Mouse (Mus musculus) MEL (cell line): ENCODE results near the gene Lrrk1. TPM values are rescaled to one million over a fixed set of nuclear protein-coding genes. Genes with fewer than 3 reads are reported as not detected.

Experiments used
- DNase-seq: peaks from one replicate; pipeline ENCODE4 v3.0.0; 2011; ENCODE audit warnings: low read depth, low spot score
- H3K27ac ChIP-seq: 2 replicates; pipeline ENCODE4 v1.5.1; 2012; ENCODE audit warnings: low read depth, mild to moderate bottlenecking, control low read depth, low read length, moderate library complexity; ENCODE audit not compliant: control insufficient read depth
- H3K27me3 ChIP-seq, 2 experiments: fragments of 150-350 bp in 1 of 2; sonication (generic) in 1 of 2; 2 replicates each; pipeline ENCODE4 v1.6.1; 2012; ENCODE audit warnings: low read length in 2 of 2, mild to moderate bottlenecking in 2 of 2, improper control_type of control experiment in 1 of 2, moderate library complexity in 1 of 2; ENCODE audit not compliant: insufficient read depth in 2 of 2, control insufficient read depth in 1 of 2
- H3K36me3 ChIP-seq, 2 experiments: 2 replicates each; pipeline ENCODE4 v1.6.1; 2012 to 2014; ENCODE audit warnings: low read length in 2 of 2, improper control_type of control experiment in 1 of 2, inconsistent platforms in 1 of 2, mild to moderate bottlenecking in 1 of 2; ENCODE audit not compliant: insufficient read depth in 2 of 2, control insufficient read depth in 1 of 2
- H3K4me1 ChIP-seq, 2 experiments: fragments of 150-350 bp in 1 of 2; sonication (generic) in 1 of 2; 2 replicates each; pipeline ENCODE4 v1.6.1; 2012; ENCODE audit warnings: low read length in 2 of 2, improper control_type of control experiment in 1 of 2, mild to moderate bottlenecking in 1 of 2; ENCODE audit not compliant: insufficient read depth in 2 of 2, control insufficient read depth in 1 of 2
- H3K4me3 ChIP-seq, 2 experiments: fragments of 150-350 bp in 1 of 2; sonication (generic) in 1 of 2; 2 replicates each; pipeline ENCODE4 v1.5.1; 2012; ENCODE audit warnings: low read depth in 2 of 2, low read length in 2 of 2, mild to moderate bottlenecking in 2 of 2, moderate library complexity in 2 of 2, control low read depth in 1 of 2, improper control_type of control experiment in 1 of 2; ENCODE audit not compliant: control insufficient read depth in 1 of 2, insufficient read depth in 1 of 2
- H3K79me2 ChIP-seq: 2 replicates; pipeline ENCODE4 v1.6.1; 2012; ENCODE audit warnings: mild to moderate bottlenecking, low read length, moderate library complexity; ENCODE audit not compliant: control insufficient read depth, poor library complexity, insufficient read depth
- H3K9ac ChIP-seq: 2 replicates; pipeline ENCODE4 v1.6.1; 2012; ENCODE audit warnings: low read depth, mild to moderate bottlenecking, control low read depth, low read length, moderate library complexity; ENCODE audit not compliant: control insufficient read depth, poor library complexity, severe bottlenecking
- H3K9me3 ChIP-seq: fragments of 150-350 bp; sonication (generic); replicated peaks from 2 replicates; pipeline ENCODE4 v1.6.1; 2012; ENCODE audit warnings: mild to moderate bottlenecking, low read length, improper control_type of control experiment, moderate library complexity; ENCODE audit not compliant: insufficient read depth
- CHD2 ChIP-seq: IDR thresholded peaks from 2 replicates; pipeline ENCODE4 v1.6.1; 2011; ENCODE audit warnings: low read length, improper control_type of control experiment
- CTCF ChIP-seq, 3 experiments: IDR thresholded peaks in 2 of 3; conservative IDR thresholded peaks in 1 of 3; 2 replicates each; pipeline ENCODE4 v1.5.1; 2011 to 2012; ENCODE audit warnings: low read length in 3 of 3, low read depth in 2 of 3, mild to moderate bottlenecking in 2 of 3, improper control_type of control experiment in 1 of 3, inconsistent platforms in 1 of 3, mixed read lengths in 1 of 3, moderate library complexity in 1 of 3; ENCODE audit not compliant: control insufficient read depth in 1 of 3, insufficient read depth in 1 of 3, poor library complexity in 1 of 3, severe bottlenecking in 1 of 3
- ELF1 ChIP-seq: IDR thresholded peaks from 2 replicates; pipeline ENCODE4 v1.6.1; 2014; ENCODE audit warnings: low read depth, mild to moderate bottlenecking, inconsistent platforms, low read length, improper control_type of control experiment, moderate library complexity
- ETS1 ChIP-seq: IDR thresholded peaks from 2 replicates; pipeline ENCODE4 v1.6.1; 2012; ENCODE audit warnings: low read depth, mild to moderate bottlenecking, inconsistent platforms, low read length, improper control_type of control experiment, moderate library complexity
- GATA1 ChIP-seq: IDR thresholded peaks from 2 replicates; pipeline ENCODE4 v1.6.1; 2011; ENCODE audit warnings: low read depth, low read length, improper control_type of control experiment
- HCFC1 ChIP-seq: IDR thresholded peaks from 2 replicates; pipeline ENCODE4 v1.6.1; 2012; ENCODE audit warnings: low read depth, mild to moderate bottlenecking, inconsistent platforms, low read length, improper control_type of control experiment, moderate library complexity
- JUND ChIP-seq: IDR thresholded peaks from 2 replicates; pipeline ENCODE4 v1.6.1; 2011; ENCODE audit warnings: low read depth, mild to moderate bottlenecking, improper control_type of control experiment, low read length
- KAT2A ChIP-seq: conservative IDR thresholded peaks from 2 replicates; pipeline ENCODE4 v1.6.1; 2012; ENCODE audit warnings: low read depth, low read length, improper control_type of control experiment, inconsistent platforms
- MEF2A ChIP-seq: IDR thresholded peaks from 2 replicates; pipeline ENCODE4 v1.6.1; 2014; ENCODE audit warnings: low read depth, mild to moderate bottlenecking, inconsistent platforms, low read length, improper control_type of control experiment; ENCODE audit not compliant: poor library complexity, insufficient replicate concordance, severe bottlenecking; ENCODE audit errors: extremely low read depth
- MYB ChIP-seq: IDR thresholded peaks from 2 replicates; pipeline ENCODE4 v1.6.1; 2011; ENCODE audit warnings: mild to moderate bottlenecking, low read depth, low read length, improper control_type of control experiment
- MYC ChIP-seq: IDR thresholded peaks from 2 replicates; pipeline ENCODE4 v1.6.1; 2011; ENCODE audit warnings: low read depth, mild to moderate bottlenecking, low read length, improper control_type of control experiment, moderate library complexity
- NRF1 ChIP-seq: IDR thresholded peaks from 2 replicates; pipeline ENCODE4 v1.6.1; 2014; ENCODE audit warnings: low read depth, mild to moderate bottlenecking, inconsistent platforms, low read length, improper control_type of control experiment, moderate library complexity; ENCODE audit not compliant: poor library complexity, insufficient read depth, severe bottlenecking
- POLR2AphosphoS2 ChIP-seq: IDR thresholded peaks from 2 replicates; pipeline ENCODE4 v1.6.1; 2011; ENCODE audit warnings: low read length, improper control_type of control experiment
- SIN3A ChIP-seq: IDR thresholded peaks from 2 replicates; pipeline ENCODE4 v1.6.1; 2012; ENCODE audit warnings: low read length, improper control_type of control experiment, inconsistent platforms
- TAL1 ChIP-seq: IDR thresholded peaks from 2 replicates; pipeline ENCODE4 v1.6.1; 2012; ENCODE audit warnings: mild to moderate bottlenecking, inconsistent platforms, low read length, moderate library complexity, mixed read lengths
- TCF12 ChIP-seq: IDR thresholded peaks from 2 replicates; pipeline ENCODE4 v1.6.1; 2014; ENCODE audit warnings: low read depth, mild to moderate bottlenecking, inconsistent platforms, low read length, improper control_type of control experiment, moderate library complexity
- UBTF ChIP-seq: IDR thresholded peaks from 2 replicates; pipeline ENCODE4 v1.6.1; 2012; ENCODE audit warnings: low read depth, mild to moderate bottlenecking, inconsistent platforms, low read length, improper control_type of control experiment, moderate library complexity, borderline replicate concordance; ENCODE audit not compliant: insufficient read depth
- USF2 ChIP-seq, 2 experiments: IDR thresholded peaks; 2 replicates each; pipeline ENCODE4 v1.6.1; 2011 to 2012; ENCODE audit warnings: improper control_type of control experiment in 2 of 2, low read length in 2 of 2, borderline replicate concordance in 1 of 2, inconsistent platforms in 1 of 2, low read depth in 1 of 2, mild to moderate bottlenecking in 1 of 2; ENCODE audit not compliant: insufficient read depth in 1 of 2
- ZC3H11A ChIP-seq: IDR thresholded peaks from 2 replicates; pipeline ENCODE4 v1.6.1; 2012; ENCODE audit warnings: low read depth, mild to moderate bottlenecking, inconsistent platforms, low read length, improper control_type of control experiment
- polyA plus RNA-seq, 2 experiments: library from polyadenylated mRNA; stranded (reverse) in 1 of 2; unstranded in 1 of 2; fragments of >175 nt in 1 of 2; fragments of >200 nt in 1 of 2; gene quantifications; 2 replicates each; pipeline versions ENCODE4 v1.2.1 to v1.2.4; 2012; ENCODE audit warnings: low replicate concordance in 2 of 2, low read depth in 1 of 2; ENCODE audit not compliant: insufficient read length in 2 of 2, insufficient read depth in 1 of 2, missing spikeins in 1 of 2
- total RNA-seq: library from RNA; depleted of rRNA; stranded (reverse); fragments of 300-350 nt; gene quantifications from 2 replicates; pipeline ENCODE4 v1.2.3, GENCODE M21; 2012

Gene Lrrk1
- total and polyA plus RNA-seq, 3 experiments: 9.1 to 19.1 TPM; not detected in 1

DNA sequence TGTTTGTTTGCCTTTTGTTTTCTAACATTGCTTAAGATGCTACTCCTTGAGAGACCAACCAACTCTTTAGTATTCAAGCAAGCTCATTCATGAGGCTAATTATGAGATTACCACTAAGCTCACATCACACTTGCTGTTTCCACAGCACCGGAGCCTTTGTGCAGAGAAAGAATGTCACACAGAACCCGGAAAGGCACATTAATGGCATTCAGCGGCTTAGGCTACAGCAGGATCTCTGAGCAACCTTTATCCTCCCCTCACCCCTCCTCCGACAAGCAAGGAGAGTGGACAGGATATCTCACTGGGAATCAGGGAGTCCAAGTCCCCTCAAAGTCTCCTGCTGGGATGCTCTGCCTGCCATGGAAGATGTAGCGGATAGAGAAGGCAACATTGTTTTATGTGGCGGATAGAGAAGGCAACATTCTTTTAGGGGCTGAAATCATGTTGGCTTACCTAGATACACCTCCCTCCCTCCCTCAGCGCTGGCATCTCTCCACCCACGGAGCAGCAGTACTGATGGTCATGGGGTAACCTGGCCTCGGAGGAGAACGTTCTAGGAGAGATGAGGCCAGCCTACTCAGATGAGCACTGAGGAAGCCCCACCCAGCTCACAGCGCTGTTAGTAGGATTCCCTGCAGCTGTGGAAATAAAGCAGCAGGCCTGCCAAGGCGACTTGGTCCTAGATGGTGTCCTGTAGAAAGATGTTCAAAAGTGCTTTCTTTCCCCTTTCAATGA lies 91.1 kb downstream of the Lrrk1 start:
- H3K9me3 ChIP-seq: no peaks in the 10 kb centered on the region
- peaks cover 1 to 3% of the 10 kb centered on the region in 2 experiments; a peak in 2 of 4 replicates for H3K4me1 ChIP-seq
- no peak for DNase-seq
- no peak overlapping the region for H3K27ac ChIP-seq
- H3K27me3 ChIP-seq: no peaks in the 10 kb centered on the region
- no peak overlapping the region for H3K4me3 ChIP-seq
- H3K79me2 ChIP-seq: no peaks in the 10 kb centered on the region
- no peak for TF ChIP-seq JUND
- no peak for TF ChIP-seq POLR2AphosphoS2
- no peak for TF ChIP-seq ZC3H11A
- no peak for TF ChIP-seq ETS1
- TF ChIP-seq CTCF (IDR thresholded peaks at IDR 0.05 in 2 of 3, conservative IDR thresholded peaks at IDR 0.05 in 1 of 3; ENCODE audit: control insufficient read depth in 1 of 3, insufficient read depth in 1 of 3, low read depth in 2 of 3, low read length in 3 of 3, poor library complexity in 1 of 3, severe bottlenecking in 1 of 3): no peak
- no peak for TF ChIP-seq HCFC1
- TF ChIP-seq TCF12: no peak
- TF ChIP-seq NRF1: no peak
- TF ChIP-seq MEF2A: no peak
- TF ChIP-seq MYC: no peak
- TF ChIP-seq UBTF: no peak
- no peak for TF ChIP-seq KAT2A
- no peak for TF ChIP-seq CHD2
- TF ChIP-seq MYB: no peak
- no peak for TF ChIP-seq TAL1
- TF ChIP-seq USF2 (IDR thresholded peaks at IDR 0.05; ENCODE audit: borderline replicate concordance in 1 of 2, insufficient read depth in 1 of 2, low read depth in 1 of 2, low read length in 2 of 2): no peak
- TF ChIP-seq GATA1: no peak
- no peak for TF ChIP-seq ELF1
- TF ChIP-seq SIN3A: no peak
- H3K9ac ChIP-seq: no peak overlapping the region
- H3K36me3 ChIP-seq: peaks cover 0 to 2% of the 10 kb centered on the region in 2 experiments; a peak in 1 of 4 replicates
